Mouse (Mus musculus): ENCODE results near the gene Tagap1. TPM values are rescaled to one million over a fixed set of nuclear protein-coding genes. Genes with fewer than 3 reads are reported as not detected.
"Not testable (repeated sequence)": the region's sequence is repeated elsewhere in the genome, so short reads cannot be mapped to it uniquely, and the experiment has no call there.

Gene Tagap1
- 10 to 100 TPM; 25.8 to 27.7 TPM for total RNA-seq (2021)

GRCm38 (mm10) chr17:6960776-6961175 is at the start of gene Tagap1:
TSS of gene Tagap1 (minus strand) at chr17:6961156.
- intact Hi-C loops (cut with DNase I), result not testable (repeated sequence)

DNA sequence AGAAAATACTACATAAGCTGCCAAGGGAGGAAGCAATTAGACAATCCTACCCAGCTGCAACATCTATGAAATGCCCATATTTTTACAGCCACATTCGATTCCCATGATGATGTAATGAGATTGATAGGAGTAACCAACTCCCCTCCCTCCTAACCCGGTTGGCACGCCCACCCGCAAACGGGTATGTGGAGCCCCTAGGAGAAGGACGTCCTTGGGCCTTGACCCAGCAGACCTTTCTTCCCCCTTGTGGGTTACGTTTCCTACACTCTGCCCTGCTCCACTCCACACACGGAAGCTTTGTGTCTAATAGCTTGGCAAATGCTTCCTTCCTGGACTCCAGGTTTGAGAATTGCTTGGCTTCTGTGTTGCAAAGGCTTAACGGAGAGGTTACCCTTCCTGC is 48.9 kb upstream of the Tagap1 start:
- DNase-seq (ENCODE audit: low spot score in 2 of 2); intact Hi-C loops (cut with DNase I): not testable (repeated sequence)

More at GRCm38 (mm10) chr17:6960776-6961175, at the start of gene Tagap1:
- peak; percentile 37 to 59 for DNase-seq (ENCODE audit: low spot score in 2 of 2)

DNA sequence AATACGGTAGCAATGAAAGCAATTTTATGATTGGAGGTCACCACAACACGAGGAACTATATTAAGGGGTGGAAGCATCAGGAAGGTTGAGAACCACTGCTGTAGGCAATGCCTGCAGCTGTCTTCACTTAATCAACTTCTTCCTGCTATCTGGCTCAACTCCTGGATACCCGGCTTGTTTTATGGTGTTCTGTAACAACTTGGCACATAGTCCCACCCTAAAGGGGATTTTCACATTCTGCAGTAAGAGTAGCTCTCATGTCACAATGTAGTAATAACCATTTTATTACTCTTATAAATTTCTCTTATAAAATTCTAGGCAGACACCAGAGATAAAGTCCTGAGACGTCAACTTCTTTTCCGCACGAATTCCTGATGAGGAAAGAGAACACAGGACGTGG is 48.5 kb upstream of the Tagap1 start:
- DNase-seq (ENCODE audit: low spot score in 2 of 2); intact Hi-C loops (cut with DNase I): not testable (repeated sequence)

- DNase-seq (ENCODE audit: low spot score in 2 of 2); intact Hi-C loops (cut with DNase I): not testable (repeated sequence)
These were observed 47.9 kb upstream of the Tagap1 start for GRCm38 (mm10) chr17:7008885-7009284.

GRCm38 (mm10) chr17:7005646-7006045 is 44.7 kb upstream of the Tagap1 start:
- intact Hi-C loops (cut with DNase I), result not testable (repeated sequence)

GRCm38 (mm10) chr17:7003392-7003791 is 42.4 kb upstream of the Tagap1 start:
- intact Hi-C loops (cut with DNase I); DNase-seq (ENCODE audit: low spot score in 2 of 2): not testable (repeated sequence)

More at GRCm38 (mm10) chr17:7005646-7006045, 44.7 kb upstream of the Tagap1 start:
- not testable (repeated sequence) for DNase-seq (ENCODE audit: low spot score in 2 of 2)

DNA sequence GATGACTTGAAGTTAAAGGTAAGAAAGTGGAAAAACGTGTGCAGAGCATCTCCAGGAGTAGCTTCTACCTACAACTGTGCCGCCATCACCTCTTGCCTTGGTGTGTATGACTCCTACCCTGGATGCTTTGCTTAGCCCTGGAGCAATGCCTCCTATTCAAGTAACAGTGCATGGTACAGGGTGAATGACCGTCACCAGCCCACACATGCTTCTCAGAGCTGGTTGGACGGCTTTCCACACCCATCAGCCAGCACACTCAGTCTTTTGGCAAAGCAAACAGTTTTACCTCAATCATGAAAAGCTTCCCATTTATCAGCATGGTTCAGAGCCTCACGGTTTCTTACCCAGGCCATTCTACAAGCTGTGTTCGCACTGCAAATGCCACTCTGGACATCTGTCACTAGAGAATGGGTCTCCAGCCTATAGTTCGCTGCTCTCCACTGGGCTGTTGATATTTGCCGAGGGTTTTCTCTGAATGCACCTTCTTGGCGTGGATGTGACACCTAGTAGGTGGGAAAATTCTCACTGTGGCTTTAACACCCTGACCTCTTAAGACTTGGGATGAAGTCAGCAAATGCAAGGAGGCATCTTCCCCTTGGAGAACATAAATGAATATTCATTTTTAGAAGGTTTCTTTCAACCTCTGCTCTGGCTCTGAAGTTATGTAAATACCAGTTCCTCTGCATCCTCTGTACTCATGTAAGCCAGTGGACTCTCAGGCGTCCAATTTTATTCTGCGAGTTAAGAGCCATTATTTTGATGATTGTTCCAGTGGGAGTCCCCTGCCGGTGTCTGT is 41.0 kb upstream of the Tagap1 start:
- intact Hi-C loops (cut with DNase I); DNase-seq (ENCODE audit: low spot score in 2 of 2): not testable (repeated sequence)

DNA sequence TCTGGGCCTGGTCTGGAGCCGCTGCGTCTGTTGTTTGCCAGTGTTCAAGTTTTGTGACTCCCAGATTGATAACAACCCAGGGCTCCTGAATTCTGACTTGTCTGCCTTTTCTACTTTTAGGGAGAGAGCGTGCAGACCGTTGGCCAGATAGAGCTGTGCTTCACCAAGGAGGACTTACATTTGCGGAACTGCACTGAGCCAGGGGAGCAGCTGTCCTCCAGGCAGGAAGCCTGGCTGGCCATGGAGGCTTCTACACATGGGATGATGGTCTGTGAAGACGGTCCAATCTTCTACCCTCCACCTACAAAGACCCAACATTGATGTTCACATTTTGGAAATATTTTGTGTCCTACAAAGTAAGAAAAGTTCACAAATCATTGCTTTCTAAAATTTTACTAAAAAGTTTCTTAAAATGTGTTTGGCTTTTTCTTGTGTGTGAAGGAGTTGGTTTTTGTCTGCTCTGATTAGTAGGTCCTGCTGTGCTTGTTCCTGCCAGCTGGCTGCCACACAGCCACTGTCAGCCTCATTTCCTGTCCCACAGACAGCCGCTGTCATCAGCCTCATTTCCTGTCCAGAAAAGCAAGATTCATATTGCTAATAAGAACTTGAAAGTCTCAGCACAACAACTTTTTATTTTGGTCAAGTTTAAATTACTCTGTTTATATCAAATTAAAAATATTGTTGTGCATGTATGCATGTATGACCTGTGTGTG is 37.0 kb upstream of the Tagap1 start:
- DNase-seq (ENCODE audit: low spot score in 2 of 2); intact Hi-C loops (cut with DNase I): not testable (repeated sequence)

GRCm38 (mm10) chr17:6996826-6997225 is 35.9 kb upstream of the Tagap1 start:
- intact Hi-C loops (cut with DNase I); DNase-seq (ENCODE audit: low spot score in 2 of 2): not testable (repeated sequence)

GRCm38 (mm10) chr17:6995504-6995903 is 34.5 kb upstream of the Tagap1 start:
- intact Hi-C loops (cut with DNase I), result not testable (repeated sequence)

DNA sequence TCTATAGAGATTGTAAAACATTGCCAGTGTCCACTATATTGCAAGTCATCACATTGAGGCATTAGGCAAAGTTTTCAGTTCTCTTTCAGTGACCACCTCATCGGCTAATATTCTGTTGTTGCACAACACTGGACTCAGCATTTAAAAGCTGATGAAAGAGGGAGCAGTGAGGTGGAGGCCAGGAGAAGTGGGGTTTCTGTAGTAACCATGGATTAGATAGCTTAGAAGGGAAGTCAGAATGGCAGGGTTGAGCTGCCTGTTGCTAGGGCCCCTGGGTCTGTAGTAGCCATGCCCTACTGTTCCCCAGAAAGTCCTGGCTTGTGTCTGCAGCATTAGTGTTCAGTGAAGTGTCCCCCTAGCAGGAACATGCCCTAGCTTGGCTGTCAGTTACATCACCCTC is 25.2 kb upstream of the Tagap1 start:
- DNase-seq (ENCODE audit: low spot score in 2 of 2); intact Hi-C loops (cut with DNase I): not testable (repeated sequence)

More at GRCm38 (mm10) chr17:6995504-6995903, 34.5 kb upstream of the Tagap1 start:
- not testable (repeated sequence) for DNase-seq (ENCODE audit: low spot score in 2 of 2)

DNA sequence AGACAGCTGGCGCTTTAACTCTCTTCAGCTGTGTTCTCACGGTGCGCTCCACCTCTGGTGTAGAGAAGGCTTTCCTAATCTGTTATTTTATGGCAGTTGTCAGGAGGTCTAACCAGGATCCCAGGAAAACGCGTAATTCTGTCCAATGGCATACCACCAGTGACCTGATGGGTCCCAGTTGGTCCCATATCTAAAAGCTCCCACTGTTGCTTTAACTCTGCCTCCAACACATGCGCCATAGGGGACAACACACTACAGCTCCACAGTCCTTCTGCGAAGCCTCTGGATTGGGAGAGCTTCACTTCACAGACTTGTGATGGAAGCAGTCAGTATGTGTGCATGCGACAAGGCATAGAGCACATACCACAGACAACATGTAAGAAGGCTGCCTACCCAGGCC is 19.2 kb upstream of the Tagap1 start:
- DNase-seq (ENCODE audit: low spot score in 2 of 2); intact Hi-C loops (cut with DNase I): not testable (repeated sequence)

DNA sequence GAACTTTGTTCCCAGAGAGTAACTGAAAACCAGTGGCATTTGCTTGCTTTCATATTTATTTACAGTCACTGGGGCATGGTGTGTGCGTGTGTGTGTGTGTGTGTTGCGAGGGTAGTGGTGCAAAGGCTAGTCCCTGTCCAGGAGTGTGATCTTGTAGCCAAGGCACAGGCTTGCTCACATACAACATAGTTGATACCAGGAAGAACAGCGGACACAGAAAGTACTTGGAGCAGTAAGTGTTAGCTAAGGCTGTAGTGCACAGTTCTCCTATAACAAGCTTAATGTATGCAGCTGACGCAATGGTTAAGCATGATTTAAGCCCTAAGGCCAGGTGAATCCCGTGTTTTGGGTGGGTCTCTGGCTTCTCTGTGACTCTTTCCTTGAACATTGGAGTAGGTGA is 18.4 kb upstream of the Tagap1 start:
- DNase-seq (ENCODE audit: low spot score in 2 of 2); intact Hi-C loops (cut with DNase I): not testable (repeated sequence)

DNA sequence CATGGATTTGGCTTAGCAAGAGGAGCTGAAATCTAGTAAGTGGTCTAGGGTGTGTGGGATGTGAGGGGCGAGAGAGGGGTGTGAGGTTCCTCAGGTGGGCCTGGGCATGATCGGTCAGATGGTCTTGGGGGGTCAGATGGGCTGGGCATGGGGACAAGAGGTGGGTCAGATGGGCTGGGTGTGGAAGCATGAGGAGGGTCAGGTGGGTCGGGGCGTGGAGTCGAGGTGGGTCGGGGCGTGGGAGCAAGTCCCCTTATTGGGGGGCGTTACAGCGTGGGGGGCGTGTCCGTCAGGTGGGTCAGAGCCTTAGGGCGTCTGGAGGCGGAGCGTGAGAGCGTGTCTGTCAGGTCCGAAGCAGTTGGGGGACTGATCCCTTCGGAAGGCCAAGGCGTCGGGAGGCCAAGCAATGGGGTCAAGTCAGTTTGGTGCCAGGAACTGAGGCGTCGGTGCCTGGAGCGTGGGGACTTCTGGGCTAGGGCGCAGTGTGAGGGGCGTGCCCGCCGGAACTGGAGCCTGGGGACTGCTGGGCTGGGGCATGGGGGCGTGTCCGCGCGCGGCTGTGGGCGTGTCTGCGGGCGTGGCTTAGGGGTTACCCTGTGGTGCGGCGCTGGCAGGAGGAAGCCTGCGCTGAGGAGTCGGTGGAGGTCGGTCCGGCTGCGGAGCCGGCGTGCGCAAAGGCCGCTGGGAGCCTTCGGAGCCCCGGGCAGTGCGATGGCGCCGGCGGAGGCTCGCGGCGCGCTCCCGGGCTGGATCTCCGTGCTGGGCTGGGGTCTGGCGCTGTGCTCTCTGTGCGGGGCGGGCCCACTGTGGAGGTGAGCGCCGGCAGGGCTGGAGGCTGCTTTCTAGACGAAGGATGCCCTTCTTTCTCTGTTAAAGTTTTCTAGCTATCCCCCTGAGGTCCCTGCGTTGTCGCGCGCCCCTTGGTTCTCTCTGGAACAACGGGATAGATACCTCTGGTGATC is 17.6 kb upstream of the Tagap1 start, which contains the start of gene Gm49721:
Gm49721 (plus strand) TSS at position 618 of the 962 bp plus-strand sequence.
- DNase-seq (ENCODE audit: low spot score in 2 of 2), result peak; percentile 48 to 57
- intact Hi-C loops (cut with DNase I), result not testable (repeated sequence)

DNA sequence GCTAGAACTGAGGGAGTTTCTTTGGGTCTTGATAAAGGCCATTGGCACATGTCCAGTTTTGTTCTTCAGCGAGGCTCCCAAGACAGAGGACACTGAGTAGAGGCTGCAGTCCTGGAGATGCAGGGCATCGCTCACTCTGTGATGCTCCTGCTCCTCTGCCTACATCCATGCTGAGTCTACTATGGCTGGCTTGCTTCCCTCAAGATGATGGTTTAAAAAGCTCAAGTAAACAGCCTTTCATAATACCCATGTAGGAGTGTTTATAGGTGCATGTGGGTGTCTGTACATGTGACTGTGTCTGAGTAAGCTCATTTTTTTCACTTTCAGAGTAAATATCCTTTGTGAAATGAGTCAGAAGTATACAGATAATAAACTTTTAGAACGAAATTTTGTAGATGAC is 14.0 kb upstream of the Tagap1 start:
- DNase-seq (ENCODE audit: low spot score in 2 of 2); intact Hi-C loops (cut with DNase I): not testable (repeated sequence)

DNA sequence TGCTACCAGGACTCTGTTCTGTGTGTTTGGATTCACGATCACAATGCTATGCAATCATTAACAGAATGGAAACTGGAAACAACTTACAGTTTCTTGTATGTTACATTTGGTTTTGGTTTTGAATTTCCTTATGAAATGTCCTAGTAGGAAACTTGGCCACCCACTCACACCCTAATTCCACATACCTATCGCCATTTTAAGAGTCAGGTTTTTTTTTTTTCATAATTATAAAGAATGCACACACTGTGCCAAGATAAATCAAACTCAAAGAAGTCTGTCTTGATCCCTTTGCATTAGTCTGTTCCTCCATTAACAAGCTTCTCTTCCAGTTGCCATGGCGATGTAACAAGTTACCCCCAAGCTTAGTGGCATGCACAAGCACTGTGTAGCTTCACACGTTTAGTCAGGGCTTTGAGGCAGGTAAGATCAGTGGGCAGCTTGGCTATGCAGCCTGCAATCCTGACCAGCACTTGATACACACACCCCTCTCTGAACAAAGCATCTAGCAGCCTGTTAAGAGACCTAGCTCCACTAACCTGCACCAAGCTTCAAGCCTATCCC is 12.0 kb upstream of the Tagap1 start:
- DNase-seq (ENCODE audit: low spot score in 2 of 2); intact Hi-C loops (cut with DNase I): not testable (repeated sequence)

DNA sequence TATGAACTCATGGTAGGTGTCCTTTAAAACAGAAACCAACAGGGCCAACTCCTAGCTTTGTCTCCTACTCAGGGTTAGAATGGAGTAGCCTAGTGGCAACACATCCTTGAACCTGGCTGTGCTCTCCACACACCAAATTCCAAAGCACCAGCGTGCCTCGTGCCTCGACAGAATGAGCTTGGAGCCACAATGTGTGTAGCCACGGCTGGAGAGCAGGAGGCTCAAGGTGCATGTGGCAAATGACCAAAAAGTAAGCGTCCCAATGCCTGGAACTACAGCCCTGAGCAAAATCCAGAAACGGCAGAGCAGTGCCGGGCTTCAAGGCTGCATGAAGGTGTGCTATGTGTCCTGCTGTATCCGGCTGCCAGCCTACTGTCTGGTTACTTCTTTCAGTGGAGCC is 10.3 kb upstream of the Tagap1 start:
- DNase-seq (ENCODE audit: low spot score in 2 of 2); intact Hi-C loops (cut with DNase I): not testable (repeated sequence)

DNA sequence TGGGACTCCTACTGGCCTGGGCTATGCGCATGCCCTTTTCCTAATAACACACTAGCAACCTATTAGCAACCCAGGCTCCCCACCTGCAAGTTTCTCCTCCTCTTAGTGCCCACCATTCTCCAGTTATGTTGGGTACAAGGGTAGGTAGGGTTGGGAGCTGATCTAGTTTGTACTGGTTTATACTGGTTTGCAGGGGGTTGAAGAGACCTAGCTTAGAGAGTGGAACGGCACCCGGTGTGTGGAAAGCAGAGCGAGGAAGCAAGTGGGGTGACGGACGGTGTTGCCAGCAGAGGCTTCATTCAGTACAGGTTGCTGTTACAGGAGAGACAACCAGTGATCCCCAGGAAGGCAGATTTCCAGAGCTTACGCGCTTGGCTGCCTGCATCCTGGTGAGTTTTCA is 9.4 kb upstream of the Tagap1 start, which contains the start of gene Rnaset2b:
Rnaset2b (plus strand) TSS at position 301 of the 400 bp plus-strand sequence.
- intact Hi-C loops (cut with DNase I); DNase-seq (ENCODE audit: low spot score in 2 of 2): not testable (repeated sequence)

DNA sequence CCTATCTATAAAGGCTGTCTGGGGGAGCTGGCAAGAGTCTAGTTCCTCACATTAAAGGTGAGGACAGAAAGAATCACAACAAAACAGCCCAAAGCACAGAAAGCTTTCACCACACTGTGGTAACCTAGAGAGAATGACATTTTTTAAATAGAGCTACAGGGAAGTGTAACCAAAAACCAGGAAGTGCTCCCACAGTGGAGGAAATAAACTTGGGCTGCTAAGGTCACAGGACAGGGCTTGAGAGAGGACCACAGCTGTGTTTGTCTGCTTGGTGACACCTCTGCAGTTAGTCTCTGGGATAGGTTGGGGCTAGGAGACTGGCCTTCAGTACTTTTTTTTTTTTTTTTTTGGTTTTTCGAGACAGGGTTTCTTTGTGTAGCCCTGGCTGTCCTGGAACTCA is 6.7 kb upstream of the Tagap1 start:
- DNase-seq (ENCODE audit: low spot score in 2 of 2); intact Hi-C loops (cut with DNase I): not testable (repeated sequence)
